Mouse (Mus musculus) lung, embryonic 16.5 days (tissue): Measurements from ENCODE around the gene Spag16. TPM values are rescaled to one million over a fixed set of nuclear protein-coding genes. Genes with fewer than 3 reads are reported as not detected.
A peak's percentile ranks its signal among the peaks of the same experiment; 100 is the strongest.
"Not testable (repeated sequence)": the region's sequence is repeated elsewhere in the genome, so short reads cannot be mapped to it uniquely, and the experiment has no call there.

Source experiments
- ATAC-seq: fragments of 200-750 bp; cut with Nextera tagmentation; 2 replicates; pipeline ENCODE4 v1.8.0; 2017; ENCODE audit warnings: low read depth, mild to moderate bottlenecking, moderate library complexity
- H3K27ac ChIP-seq: fragments of 300-500 bp; sonication (generic); 2 replicates; pipeline ENCODE4 v1.5.1; 2014; ENCODE audit warnings: mild to moderate bottlenecking, control low read depth, low read length
- H3K27me3 ChIP-seq: fragments of 300-500 bp; sonication (generic); 2 replicates; pipeline ENCODE4 v1.6.1; 2014; ENCODE audit warnings: low read depth, low read length, mixed read lengths; ENCODE audit not compliant: control insufficient read depth, insufficient read depth
- H3K36me3 ChIP-seq: fragments of 300-500 bp; sonication (generic); 2 replicates; pipeline ENCODE4 v1.6.1; 2014; ENCODE audit warnings: low read length; ENCODE audit not compliant: control insufficient read depth, insufficient read depth
- H3K4me1 ChIP-seq: fragments of 300-500 bp; sonication (generic); replicated peaks from 2 replicates; pipeline ENCODE4 v1.6.1; 2014; ENCODE audit warnings: low read length, mixed read lengths; ENCODE audit not compliant: control insufficient read depth, insufficient read depth
- H3K4me2 ChIP-seq: fragments of 300-500 bp; sonication (generic); 2 replicates; pipeline ENCODE4 v1.6.1; 2014; ENCODE audit warnings: low read depth, low read length, control low read depth
- H3K4me3 ChIP-seq: fragments of 300-500 bp; sonication (generic); 2 replicates; pipeline ENCODE4 v1.5.1; 2014; ENCODE audit warnings: mild to moderate bottlenecking, low read length, control low read depth
- H3K9ac ChIP-seq: fragments of 300-500 bp; sonication (generic); 2 replicates; pipeline ENCODE4 v1.6.1; 2014; ENCODE audit warnings: low read length, control low read depth
- H3K9me3 ChIP-seq: fragments of 300-500 bp; sonication (generic); 2 replicates; pipeline ENCODE4 v1.6.1; 2016; ENCODE audit warnings: low read length; ENCODE audit not compliant: control insufficient read depth
- WGBS: fragments of 180-500 bp; shearing (Covaris S2); extraction: QIAGEN DNeasy Blood & Tissue Kit; methylation state at CpG from one replicate; pipeline ENCODE4 v1.1.7; 2014; 5-methylcytosine and 5-hydroxymethylcytosine counted together
- polyA plus RNA-seq: library from polyadenylated mRNA; unstranded; fragments of >200 nt; fragmentation: Nextera tagmentation; extraction: Ambion mirVana; gene quantifications from 2 replicates; pipeline ENCODE4 v1.2.1, GENCODE M21; 2015

Spag16 gene
- 2.2 and 3.3 TPM in 2 replicates for polyA plus RNA-seq

DNA sequence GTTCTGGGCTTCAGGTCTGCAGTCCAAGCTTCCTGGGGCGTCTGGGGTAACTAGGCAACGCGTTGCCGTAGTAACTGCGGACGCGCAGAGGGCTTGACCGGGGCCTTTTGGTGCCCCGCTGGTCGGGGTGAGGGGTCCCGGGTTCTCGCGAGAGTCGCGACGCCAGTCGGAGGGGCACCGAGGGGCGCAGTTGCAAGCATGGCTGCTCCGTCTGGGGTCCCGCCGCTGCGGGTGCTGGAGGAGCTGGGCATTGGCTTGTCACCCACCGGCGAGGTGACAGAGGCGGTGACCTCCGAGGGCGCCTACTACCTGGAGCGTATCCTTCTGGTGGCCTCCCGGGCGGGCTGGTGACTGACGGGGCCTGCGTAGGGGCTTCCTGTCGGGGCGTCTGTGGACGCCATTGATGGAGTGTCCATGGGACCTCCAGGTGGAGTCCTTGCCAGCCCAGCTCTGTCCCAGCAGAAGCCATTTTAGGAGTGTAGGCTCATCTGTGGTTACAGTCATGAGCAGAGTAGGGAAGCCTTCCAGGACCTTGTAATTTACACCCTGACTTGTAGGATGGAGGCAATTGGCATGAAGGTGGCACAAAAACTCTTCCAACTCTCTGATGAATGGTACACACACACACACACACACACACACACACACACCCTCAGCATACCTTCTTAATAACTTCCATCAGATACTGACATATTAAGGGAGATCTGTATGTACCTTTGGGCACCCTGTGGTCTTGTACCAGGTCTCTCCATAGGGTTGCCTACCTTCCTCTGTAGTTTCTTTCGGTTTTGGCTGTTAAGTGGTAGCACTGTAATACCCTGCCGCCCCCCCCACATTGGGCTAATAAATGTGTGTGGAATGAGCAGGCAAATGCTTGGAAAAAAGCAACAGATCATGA is at the start of gene Spag16:
Spag16 (plus strand) TSS at position 165 of the 898 bp plus-strand sequence.
- peak within 1 kb of the TSS; percentile 54 for H3K4me3 ChIP-seq
- WGBS = 7% methylated on average over 38 of the region's 38 CpGs
- ATAC-seq = peak; percentile 57
- no peaks in the 10 kb centered on the region for H3K36me3 ChIP-seq
- H3K27me3 ChIP-seq = no peaks in the 10 kb centered on the region
- peak within 1 kb of the TSS; percentile 46 for H3K9ac ChIP-seq
- peak within 1 kb of the TSS; percentile 77 for H3K4me2 ChIP-seq
- H3K27ac ChIP-seq = no peak within 1 kb of the TSS
- no peaks in the 10 kb centered on the region for H3K9me3 ChIP-seq
- no peaks in the 10 kb centered on the region for H3K4me1 ChIP-seq

- no peak for ATAC-seq
- Histone ChIP-seq H3K4me2 (no peak overlapping the region), H3K9ac (no peak overlapping the region), H3K4me1 (no peaks in the 10 kb centered on the region), H3K36me3 (no peaks in the 10 kb centered on the region), H3K4me3 (no peak overlapping the region), H3K27ac (no peak overlapping the region), H3K27me3 (no peaks in the 10 kb centered on the region), H3K9me3 (no peaks in the 10 kb centered on the region)
- 5% methylated on average over 6 of the region's 6 CpGs for WGBS
Observed at GRCm38 (mm10) chr1:69785129-69785528, 41.6 kb upstream of the Spag16 start.

GRCm38 (mm10) chr1:69786716-69787115 is 40.1 kb upstream of the Spag16 start:
- Histone ChIP-seq H3K4me1 (no peaks in the 10 kb centered on the region), H3K27me3 (no peaks in the 10 kb centered on the region), H3K9ac (no peak overlapping the region), H3K27ac (no peak overlapping the region), H3K4me2 (no peak overlapping the region), H3K36me3 (no peaks in the 10 kb centered on the region), H3K9me3 (no peaks in the 10 kb centered on the region), H3K4me3 (no peak overlapping the region)
- WGBS = 48% methylated on average over 6 of the region's 6 CpGs
- ATAC-seq = no peak

GRCm38 (mm10) chr1:69787379-69787778 is 39.4 kb upstream of the Spag16 start:
- Histone ChIP-seq H3K4me3 (no peak overlapping the region), H3K27me3 (no peaks in the 10 kb centered on the region), H3K4me2 (no peak overlapping the region), H3K9me3 (no peaks in the 10 kb centered on the region), H3K36me3 (no peaks in the 10 kb centered on the region), H3K4me1 (no peaks in the 10 kb centered on the region), H3K9ac (no peak overlapping the region), H3K27ac (no peak overlapping the region)
- 56% methylated on average over 12 of the region's 12 CpGs for WGBS
- ATAC-seq = no peak

DNA sequence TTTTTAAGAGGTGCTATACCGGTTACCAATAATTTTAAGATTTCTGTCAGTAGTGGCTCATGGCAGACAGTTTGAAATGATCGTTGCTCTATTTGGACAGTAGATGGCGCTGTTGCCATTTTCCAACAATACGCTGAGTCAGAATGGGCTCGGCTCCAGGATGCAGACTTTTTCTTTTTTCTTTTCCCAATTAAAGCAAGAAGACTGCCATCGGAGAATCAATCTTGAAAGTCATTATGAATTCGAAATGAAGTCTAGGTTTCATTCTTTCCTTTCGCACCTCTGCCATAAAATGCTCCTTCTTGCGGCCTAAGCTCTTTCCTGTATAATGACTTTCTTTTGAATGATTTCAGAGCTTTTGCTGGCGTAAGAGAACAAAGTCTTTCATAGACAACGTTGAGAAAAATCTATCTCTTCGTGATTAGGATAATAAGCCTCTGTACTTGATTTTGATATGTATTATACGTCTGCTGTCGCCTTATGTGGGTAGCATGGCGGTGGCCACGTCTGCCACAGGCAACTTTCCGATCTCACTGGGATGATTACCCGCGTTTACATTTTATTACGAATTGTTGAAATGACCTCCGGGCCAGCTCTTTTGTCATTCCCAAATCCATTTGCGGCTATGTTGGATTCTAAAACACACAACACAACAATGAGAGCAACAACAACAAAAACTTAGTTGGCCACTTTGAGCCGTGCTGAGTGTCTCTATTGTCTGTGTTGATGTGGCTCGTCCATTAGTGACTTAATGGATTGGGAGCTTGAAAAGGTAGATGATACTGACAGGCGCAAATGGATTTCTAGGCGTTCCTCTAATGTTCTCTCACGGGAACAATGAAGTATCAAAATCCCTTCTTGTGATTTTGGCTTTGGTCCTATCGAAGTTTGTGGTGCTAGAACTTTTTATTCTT is 36.2 kb upstream of the Spag16 start:
- Histone ChIP-seq H3K9ac (peak overlapping the region; percentile 32), H3K27ac (no peak overlapping the region), H3K27me3 (no peaks in the 10 kb centered on the region), H3K4me2 (peak overlapping the region; percentile 57), H3K4me3 (peak overlapping the region; percentile 41), H3K9me3 (no peaks in the 10 kb centered on the region), H3K4me1 (no peaks in the 10 kb centered on the region), H3K36me3 (no peaks in the 10 kb centered on the region)
- 33% methylated on average over 28 of the region's 28 CpGs for WGBS
- ATAC-seq = no peak

- ATAC-seq = no peak
Observed at GRCm38 (mm10) chr1:69798948-69799565, 27.7 kb upstream of the Spag16 start.

DNA sequence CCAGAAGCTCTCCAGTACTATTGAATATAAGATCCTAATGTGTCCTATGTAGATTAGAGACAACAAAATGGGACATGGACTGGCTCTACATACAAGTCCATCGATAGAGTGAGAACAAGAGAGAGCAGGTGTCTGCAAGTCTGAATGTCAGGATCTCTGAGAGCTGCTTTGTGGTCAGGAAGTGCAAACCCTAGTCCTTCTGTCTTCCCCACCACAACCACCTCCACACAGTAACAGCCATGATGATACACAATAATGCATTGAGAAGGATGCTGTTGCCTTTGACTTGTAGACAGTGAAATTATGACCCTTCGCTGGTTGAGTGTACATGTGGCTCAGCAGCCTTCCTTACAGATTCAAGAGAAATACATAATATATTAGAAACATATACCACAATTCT is 16.6 kb upstream of the Spag16 start:
- Histone ChIP-seq H3K4me2 (no peak overlapping the region), H3K27me3 (no peaks in the 10 kb centered on the region), H3K4me3 (no peak overlapping the region), H3K36me3 (no peaks in the 10 kb centered on the region), H3K4me1 (no peaks in the 10 kb centered on the region), H3K27ac (no peak overlapping the region), H3K9me3 (no peaks in the 10 kb centered on the region), H3K9ac (no peak overlapping the region)
- 89% methylated on average over 2 of the region's 2 CpGs for WGBS
- ATAC-seq = no peak

More at GRCm38 (mm10) chr1:69798948-69799565, 27.7 kb upstream of the Spag16 start:
- Histone ChIP-seq H3K9me3 (no peaks in the 10 kb centered on the region), H3K4me1 (no peaks in the 10 kb centered on the region), H3K9ac (no peak overlapping the region), H3K27me3 (no peaks in the 10 kb centered on the region), H3K4me3 (no peak overlapping the region), H3K4me2 (no peak overlapping the region), H3K27ac (no peak overlapping the region), H3K36me3 (no peaks in the 10 kb centered on the region)
- WGBS = 88% methylated on average over 7 of the region's 7 CpGs

DNA sequence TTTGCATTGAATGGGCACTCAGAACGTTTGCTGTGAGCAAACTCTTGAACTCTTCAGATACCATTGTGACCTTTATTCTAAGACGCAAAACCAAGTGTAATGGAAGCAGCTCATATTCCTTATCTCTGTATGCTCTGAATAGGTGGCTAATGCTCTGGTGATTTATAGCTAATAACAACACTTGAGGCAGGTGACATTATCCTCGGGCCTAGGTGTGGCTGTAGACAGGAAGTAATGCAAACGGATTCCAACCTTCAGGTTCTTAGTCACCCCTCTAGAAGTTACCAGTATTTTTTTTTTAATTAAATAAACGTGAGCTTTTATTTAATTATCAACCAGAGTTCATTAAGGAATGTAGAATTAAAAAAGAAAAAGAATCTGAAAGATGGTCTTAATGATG is 1.1 kb upstream of the Spag16 start:
- not testable (repeated sequence) for H3K4me3 ChIP-seq, ATAC-seq, H3K27ac ChIP-seq, H3K36me3 ChIP-seq, H3K9ac ChIP-seq, H3K9me3 ChIP-seq, H3K27me3 ChIP-seq, H3K4me2 ChIP-seq, H3K4me1 ChIP-seq
- WGBS = 48% methylated on average over 5 of the region's 5 CpGs
